Mouse (Mus musculus): ENCODE data around the gene Wdfy2. TPM values are rescaled to one million over a fixed set of nuclear protein-coding genes. Genes with fewer than 3 reads are reported as not detected.

Wdfy2 gene
- total RNA-seq, 2 experiments from 2014 or later: 14.1 to 16.5 TPM

- DNase-seq (ENCODE audit: extremely low spot score in 1 of 2, low spot score in 1 of 2): no peak
Measured at GRCm38 (mm10) chr14:62921401-62921800, 83.9 kb downstream of the Wdfy2 start.

DNA sequence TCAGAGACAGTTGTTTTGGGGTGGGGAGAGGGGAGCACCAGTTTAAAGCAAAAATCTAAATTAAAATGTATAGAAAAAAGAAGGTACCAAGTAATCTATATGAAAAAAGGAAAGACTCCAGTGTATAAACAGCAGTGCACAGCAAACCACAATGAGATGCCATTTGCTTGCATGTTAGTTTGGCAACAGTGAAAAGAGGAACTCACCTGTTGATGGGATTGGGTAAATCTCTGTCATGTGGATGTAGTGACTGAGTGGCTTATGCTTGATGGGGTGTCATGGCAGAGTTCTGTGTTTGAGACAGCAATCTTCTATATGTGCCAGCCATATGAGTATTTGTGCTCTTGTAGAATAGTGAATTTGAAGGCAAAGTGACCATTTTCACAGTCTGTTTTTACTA, 85.2 kb downstream of the Wdfy2 start:
- DNase-seq (ENCODE audit: extremely low spot score in 1 of 2, low spot score in 1 of 2): no peak

DNA sequence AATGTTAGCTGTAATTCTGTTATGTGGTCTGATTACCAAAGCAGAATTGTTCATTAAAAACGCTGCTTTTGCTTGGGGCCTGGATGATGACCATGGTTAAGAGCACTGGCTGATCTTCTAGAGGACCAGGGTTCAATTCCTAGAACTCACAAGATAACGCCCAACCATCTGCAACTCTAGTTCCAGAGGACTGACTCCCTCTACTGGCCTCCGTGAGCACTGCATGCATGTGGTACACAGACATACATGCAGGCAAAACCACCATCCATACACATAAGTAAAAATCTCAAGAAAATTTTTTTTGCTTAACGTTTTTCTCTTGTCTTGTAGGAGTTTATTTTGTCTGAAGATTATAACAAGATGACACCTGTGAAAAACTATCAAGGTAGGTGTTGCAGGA, 87.3 kb downstream of the Wdfy2 start:
- DNase-seq (ENCODE audit: extremely low spot score in 1 of 2, low spot score in 1 of 2): no peak

DNA sequence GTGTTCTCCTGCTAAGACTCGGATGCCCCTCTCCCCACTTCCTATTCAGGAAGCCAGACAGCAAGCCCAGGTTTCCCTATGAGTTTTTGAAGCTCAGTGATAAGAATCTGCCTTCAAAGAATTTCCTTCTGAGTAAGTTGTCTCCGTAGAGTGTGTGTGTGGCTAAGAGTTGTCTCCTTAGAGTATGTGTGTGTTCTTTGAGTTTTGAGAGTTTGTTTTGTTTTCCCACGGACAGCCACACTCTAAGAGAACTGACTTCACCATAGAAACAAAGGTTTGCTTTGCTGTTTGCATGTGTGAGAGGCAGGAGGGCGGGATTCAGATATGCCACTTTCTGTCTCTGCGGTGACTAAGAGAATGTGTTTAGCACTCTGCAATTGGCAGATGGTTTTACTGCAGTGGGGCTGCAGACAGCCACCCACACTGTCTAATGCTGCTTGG, 90.6 kb downstream of the Wdfy2 start:
- DNase-seq (ENCODE audit: extremely low spot score in 1 of 2, low spot score in 1 of 2): no peak

DNA sequence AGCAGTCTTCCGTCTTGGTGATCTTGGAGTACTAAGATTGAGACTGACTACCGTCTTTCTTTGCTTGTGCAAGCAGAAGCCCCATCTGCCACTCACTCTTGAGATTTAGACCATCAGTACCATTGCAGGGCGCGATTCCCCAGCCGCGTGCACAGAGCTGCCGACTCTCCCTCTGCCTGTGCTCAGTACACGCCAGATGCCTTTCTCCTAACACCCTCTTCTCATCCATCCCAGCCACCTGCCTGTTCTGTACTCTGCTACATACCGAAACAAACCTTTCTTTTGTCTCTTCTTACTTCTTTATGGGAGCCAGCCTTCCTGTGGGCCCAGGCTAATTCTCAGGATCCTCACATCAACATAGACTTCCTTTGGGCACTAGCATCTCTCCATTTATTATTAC, 97.9 kb downstream of the Wdfy2 start:
- DNase-seq (ENCODE audit: extremely low spot score in 1 of 2, low spot score in 1 of 2): no peak

DNA sequence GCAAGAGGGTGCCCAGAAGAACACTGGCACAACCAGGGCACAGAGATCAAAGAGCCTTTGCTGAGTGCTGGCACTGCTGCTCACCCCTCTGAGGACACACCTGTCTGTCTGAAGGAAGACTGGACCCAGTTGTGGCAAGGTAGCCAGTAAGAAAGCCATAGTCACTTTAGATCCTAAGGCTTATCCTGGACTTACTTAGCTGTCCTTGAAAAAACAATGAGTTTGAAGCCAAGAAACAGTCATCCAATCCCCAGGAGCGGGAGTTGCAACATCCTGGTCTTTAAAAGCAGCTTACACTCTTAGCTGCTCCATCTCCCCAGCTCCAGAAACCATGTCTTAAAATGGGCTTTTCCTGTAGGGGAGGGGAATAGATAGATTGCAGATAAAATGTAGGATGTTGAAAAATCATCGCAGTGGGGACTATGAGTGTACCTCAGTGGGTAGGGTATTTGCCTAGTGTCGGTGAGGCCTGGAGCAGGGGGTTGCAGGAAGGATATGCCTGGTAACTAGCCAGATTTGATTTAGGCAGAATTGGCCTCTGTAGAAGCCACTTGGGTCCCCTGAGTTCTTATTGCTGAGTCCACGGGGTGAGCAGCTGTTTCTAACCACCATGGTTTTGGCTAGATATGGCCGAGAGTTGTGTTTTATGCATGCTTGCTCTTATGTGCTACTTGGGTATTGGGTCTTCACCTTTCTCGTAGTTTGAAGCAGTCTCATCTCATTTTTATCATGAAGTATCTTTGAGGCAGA, 99.3 kb downstream of the Wdfy2 start:
- no peak for DNase-seq (ENCODE audit: extremely low spot score in 1 of 2, low spot score in 1 of 2)

DNA sequence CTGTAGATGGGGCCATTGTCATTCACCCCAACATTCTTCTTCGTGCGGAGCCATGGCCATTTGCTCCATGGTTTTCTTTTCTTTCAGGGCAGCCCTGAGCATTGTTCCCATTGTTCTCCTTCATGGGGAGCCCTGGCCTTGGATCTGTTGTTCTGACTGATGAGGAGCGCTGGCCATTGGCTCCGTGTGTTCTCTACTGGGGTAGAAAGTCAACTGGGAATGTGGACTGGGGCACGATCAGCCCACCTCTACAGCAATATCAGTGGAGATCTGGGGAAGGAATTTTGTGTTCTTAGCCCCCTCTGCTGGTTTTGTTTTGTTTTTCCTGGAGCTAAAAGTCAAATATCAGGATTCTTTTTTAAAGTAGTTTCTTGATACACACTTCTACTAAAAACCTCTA, 100.2 kb downstream of the Wdfy2 start:
- DNase-seq (ENCODE audit: extremely low spot score in 1 of 2, low spot score in 1 of 2): no peak

GRCm38 (mm10) chr14:62939435-62939834, 102.0 kb downstream of the Wdfy2 start:
- DNase-seq (ENCODE audit: extremely low spot score in 1 of 2, low spot score in 1 of 2): no peak

GRCm38 (mm10) chr14:62940383-62941074, 103.1 kb downstream of the Wdfy2 start:
- no peak for DNase-seq (ENCODE audit: extremely low spot score in 1 of 2, low spot score in 1 of 2)

DNA sequence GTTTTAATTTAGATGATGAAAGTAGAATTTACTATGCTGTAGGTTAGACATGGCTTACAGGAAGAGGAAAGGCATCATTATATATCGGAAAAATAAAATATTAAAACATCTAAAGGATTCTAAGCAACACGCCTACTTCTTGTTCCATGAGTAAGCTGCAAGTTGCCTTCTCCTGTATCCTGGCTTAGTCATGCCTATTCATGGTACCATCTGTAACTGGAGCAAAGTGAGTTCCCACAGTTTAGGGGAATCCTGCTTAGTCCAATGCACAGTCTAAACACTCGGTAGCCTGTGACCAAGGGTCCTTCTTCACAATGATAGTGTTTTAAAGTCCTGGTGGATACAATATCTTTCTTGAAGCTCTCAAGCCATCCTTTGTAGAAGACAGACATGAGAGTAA, 109.3 kb downstream of the Wdfy2 start:
- DNase-seq (ENCODE audit: extremely low spot score in 1 of 2, low spot score in 1 of 2): no peak

GRCm38 (mm10) chr14:62956091-62956490, 118.6 kb downstream of the Wdfy2 start:
- DNase-seq (ENCODE audit: extremely low spot score in 1 of 2, low spot score in 1 of 2): no peak

DNA sequence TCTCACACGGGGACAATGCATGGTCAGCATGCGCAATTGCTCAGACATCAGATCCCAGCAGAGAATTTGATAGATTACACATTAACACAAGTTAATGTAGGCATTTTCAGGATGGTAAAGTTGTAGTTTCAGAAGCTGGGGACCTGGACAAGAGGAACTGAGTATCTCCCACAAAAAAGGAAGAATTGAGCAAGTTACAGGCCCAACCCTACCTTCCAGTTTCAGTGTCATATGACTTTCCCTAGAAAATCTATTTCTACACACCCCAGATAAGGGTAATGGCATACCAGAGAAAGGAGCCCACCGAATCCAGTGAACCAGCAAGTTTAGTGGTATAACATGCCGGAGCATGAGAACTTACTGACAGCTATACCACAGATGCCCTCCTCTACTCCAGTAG, 126.2 kb downstream of the Wdfy2 start:
- DNase-seq (ENCODE audit: extremely low spot score in 1 of 2, low spot score in 1 of 2): no peak

DNA sequence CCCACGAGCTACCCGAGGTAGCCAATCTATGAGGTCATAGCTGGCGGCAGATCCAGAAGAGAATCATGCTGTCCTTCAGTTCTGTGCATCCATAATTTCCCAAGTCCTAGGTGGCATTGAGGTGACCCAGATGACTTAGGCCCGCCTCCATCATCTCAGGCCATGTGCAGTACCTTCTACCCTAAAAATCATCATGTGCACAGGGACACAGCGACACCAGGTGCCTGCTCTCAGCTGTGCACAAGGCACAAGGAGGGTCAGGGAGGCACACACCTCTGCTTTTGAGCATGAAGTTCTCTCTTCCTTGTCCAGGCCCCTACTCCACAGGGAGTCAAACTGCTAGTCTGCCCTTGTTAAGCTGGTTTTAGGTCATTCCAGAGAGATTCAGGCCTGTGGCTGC, 127.9 kb downstream of the Wdfy2 start:
- DNase-seq (ENCODE audit: extremely low spot score in 1 of 2, low spot score in 1 of 2): no peak

DNA sequence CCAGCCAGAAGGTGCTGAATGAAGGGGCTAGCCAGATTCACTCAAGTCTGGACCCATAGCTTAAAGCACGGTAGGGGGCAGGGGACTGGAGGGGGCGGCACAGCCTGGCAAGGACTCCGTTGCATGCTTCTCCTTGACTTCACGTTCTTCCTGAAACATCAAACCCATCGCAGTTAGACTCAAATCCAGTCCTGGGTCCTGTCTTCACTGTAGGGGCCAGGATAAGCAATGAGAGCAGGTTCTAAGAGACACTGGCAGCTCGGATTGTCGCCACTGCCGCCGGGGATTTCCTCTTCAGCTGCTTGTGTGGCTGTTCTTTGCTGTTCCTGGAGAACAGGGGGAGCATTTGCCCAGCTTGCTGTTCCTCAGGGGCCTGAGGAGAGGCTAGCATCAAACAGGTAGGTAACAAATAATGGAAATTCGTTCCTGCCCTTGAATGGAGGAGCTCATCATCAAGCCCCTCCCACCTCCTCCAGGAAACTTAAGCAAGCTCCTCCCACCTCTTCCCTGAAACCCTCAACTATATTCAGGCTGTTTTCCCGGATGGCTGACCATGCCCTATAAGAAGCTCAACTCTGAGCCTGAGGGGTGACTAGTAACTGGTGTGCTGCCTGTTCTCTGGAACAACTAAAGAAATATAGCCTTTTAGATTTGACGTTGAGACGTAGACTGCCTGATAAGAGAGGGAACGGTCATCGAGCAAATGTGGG, 128.5 kb downstream of the Wdfy2 start:
- DNase-seq (ENCODE audit: extremely low spot score in 1 of 2, low spot score in 1 of 2): no peak

DNA sequence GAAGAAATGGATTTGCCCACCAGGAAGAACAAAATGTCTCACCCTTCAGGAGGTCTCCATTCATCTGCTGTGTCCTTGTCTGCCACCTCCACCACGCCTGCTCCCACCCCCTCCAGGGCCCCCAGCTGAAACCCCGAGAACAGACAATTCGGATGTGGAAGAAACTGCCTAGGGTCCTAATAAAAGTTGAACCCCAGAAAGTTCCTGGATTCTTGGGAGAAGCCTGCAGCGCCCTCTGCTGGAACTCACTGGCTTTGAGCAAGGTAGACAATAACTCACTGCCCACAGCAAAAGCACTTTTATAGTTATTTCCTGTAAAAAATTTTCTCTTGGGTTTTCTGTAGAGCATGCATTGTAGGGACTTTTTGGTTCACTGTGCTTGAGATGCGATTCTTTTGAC, 137.6 kb downstream of the Wdfy2 start:
- DNase-seq (ENCODE audit: extremely low spot score in 1 of 2, low spot score in 1 of 2): peak; percentile 56 to 89

- DNase-seq (ENCODE audit: extremely low spot score in 1 of 2, low spot score in 1 of 2): no peak
Measured at GRCm38 (mm10) chr14:62979815-62980214, 142.3 kb downstream of the Wdfy2 start.

DNA sequence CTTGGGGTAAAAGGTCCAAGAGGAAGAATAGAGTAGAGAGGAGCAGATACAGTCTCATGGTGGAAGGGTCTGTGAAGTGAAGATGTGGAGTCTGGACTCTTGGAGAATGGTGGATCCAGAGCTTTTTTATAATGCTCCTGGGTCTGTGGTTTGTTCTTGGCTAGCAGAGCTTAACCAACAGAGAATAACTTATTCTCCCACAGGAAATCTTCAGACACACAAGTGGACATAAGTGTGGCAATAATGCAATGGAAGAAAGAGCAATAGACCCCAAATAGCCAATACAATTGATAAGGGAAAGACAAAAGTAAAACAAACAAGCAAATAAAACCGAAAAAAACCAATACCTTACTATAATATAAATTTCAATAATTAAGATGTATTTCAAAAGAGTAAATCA, 146.9 kb downstream of the Wdfy2 start, which contains the start of gene Defb48:
Gene Defb48, minus strand, starts transcription at position 101 of the 400 bp plus-strand sequence.
- DNase-seq (ENCODE audit: extremely low spot score in 1 of 2, low spot score in 1 of 2): no peak

- no peak for DNase-seq (ENCODE audit: extremely low spot score in 1 of 2, low spot score in 1 of 2)
Measured at GRCm38 (mm10) chr14:62991271-62991670, 153.8 kb downstream of the Wdfy2 start.

- DNase-seq (ENCODE audit: extremely low spot score in 1 of 2, low spot score in 1 of 2): no peak
Measured at GRCm38 (mm10) chr14:62991849-62992510, 154.5 kb downstream of the Wdfy2 start.

DNA sequence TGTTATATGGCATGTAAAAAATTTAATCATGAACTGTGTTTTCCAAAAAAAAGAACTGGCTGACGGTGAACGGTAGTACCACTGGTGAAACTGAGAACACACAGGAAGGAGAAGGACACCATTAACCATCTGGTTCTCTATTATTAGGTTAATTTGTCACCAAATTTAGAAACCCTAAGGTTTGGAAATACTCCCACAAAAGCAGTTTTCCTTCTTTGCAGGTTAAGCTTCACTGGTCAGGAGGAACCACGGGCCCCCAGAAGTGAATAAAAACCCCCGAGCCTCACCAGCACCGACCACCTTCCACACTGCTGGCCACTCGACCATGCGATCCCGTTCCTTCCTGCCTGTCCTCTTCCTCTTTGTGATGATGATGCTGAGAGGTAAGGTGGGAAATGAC, 160.3 kb downstream of the Wdfy2 start, which contains the start of gene Defb47:
Gene Defb47, plus strand, starts transcription at position 301 of the 400 bp plus-strand sequence.
- no peak for DNase-seq (ENCODE audit: extremely low spot score in 1 of 2, low spot score in 1 of 2)

- DNase-seq (ENCODE audit: extremely low spot score in 1 of 2, low spot score in 1 of 2): no peak
Measured at GRCm38 (mm10) chr14:62998977-62999376, 161.5 kb downstream of the Wdfy2 start.

All from layer of hippocampus, postnatal 25 days (tissue).